Mouse (Mus musculus): ENCODE results near the gene Pecr.

DNA sequence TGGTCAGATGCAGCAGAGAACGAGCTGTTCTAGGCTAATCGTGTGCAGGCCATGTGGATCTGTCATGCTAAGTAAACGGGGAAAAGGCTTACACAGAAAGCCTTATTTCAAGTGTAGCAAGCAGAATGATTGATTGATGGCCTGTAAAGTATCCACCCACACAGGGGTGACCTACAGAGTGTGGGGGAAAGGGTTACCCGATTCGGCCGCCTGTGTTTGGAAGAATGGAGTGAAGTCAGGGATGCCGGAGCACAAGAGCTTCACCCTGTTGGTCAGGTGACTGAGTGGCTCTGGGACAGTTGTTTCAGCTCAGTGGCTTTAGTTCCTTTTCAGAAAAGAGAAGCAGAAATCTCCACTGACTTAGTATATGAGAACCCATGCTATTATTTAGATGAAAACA is 32.8 kb upstream of the Pecr start:
- TF ChIP-seq CTCF (IDR thresholded peaks at IDR 0.05; ENCODE audit: borderline replicate concordance, control insufficient read depth, extremely low read depth, insufficient read depth, low read length, poor library complexity), result no peak
- TF ChIP-seq POLR2A (IDR thresholded peaks at IDR 0.05; ENCODE audit: control insufficient read depth, extremely low read depth, insufficient read depth, low read length, poor library complexity), result no peak
